In the genomic region with DNA sequence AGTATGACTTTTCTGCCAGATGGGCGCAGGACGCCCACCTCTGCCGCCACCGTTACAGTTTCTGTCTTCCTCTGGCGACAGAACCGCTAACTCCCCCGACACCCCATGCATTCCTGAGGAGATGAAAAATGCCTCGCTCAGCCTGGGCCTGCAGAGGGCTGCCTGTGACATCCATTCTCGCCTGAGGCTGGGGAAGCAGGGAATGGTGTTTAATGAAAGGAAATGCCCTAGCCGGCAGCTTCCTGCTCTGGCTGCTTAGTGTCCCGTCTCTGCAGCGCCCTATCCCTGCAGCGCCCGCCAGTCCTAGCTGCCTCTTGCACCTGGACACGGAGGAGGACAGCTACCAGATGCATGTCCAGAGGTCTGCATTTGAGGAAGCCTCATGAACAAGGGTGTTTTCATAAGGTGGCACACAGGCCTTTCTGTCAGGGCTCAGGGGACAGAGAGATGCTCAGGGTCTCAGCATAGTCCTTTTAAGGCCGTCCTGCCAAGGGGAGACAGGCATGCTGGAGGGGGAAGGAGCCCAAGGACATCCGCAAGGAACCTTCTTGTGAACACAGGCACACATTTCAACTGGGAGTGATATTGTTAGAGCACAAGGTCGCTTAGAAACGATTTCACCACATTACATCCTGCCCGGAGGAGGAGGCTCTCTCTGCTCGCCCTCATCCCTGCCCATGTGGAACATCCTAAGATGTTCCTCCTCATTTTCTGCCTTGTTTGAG, we compare ENCODE assay signal across 9 mouse cellular contexts. TPM values are rescaled to one million over a fixed set of nuclear protein-coding genes. Genes with fewer than 3 reads are reported as not detected.
DNase-seq lines count a peak whose midpoint lies in the region; ATAC-seq lines count a peak whose summit lies in the region.
"Had no signal": no experiment of that assay in that cellular context is flagged by ENCODE, and none has a peak within 500 bp of the region (broad histone marks: within the 10 kb centered on the region; RNA-seq: fewer than 3 reads in every experiment).

No protein-coding gene starts in this region.

- H3K9ac ChIP-seq in kidney, embryonic 14.5 days (ENCODE audit: low read depth, low read length): 0 out of 2 replicates have a peak overlapping the region, but pooled peaks have one; percentile 9
- H3K9ac ChIP-seq in hindbrain, embryonic 14.5 days: peak overlapping the region; percentile 42
- H3K9ac ChIP-seq in limb, embryonic 15.5 days: 0 out of 2 replicates have a peak overlapping the region, but pooled peaks have one; percentile 26

- peak overlapping the region; percentile 57 for H3K4me2 ChIP-seq in kidney, embryonic 14.5 days (replicated peaks; ENCODE audit: low read depth, low read length)
- peak overlapping the region; percentile 61 for H3K4me2 ChIP-seq in hindbrain, embryonic 14.5 days (replicated peaks)
- H3K4me2 ChIP-seq in limb, embryonic 15.5 days: peak overlapping the region; percentile 51

- 8% methylated on average over 21 of the region's 21 CpGs for WGBS in kidney, embryonic 14.5 days
- 7% methylated on average over 21 of the region's 21 CpGs for WGBS in hindbrain, embryonic 14.5 days
- WGBS in limb, embryonic 15.5 days: 13% methylated on average over 21 of the region's 21 CpGs

- H3K4me1 ChIP-seq in kidney, embryonic 14.5 days (ENCODE audit: control insufficient read depth, insufficient read depth, low read length): peaks cover 11% of the 10 kb centered on the region; the same call in 1 of the 2 replicates
- H3K4me1 ChIP-seq in hindbrain, embryonic 14.5 days (replicated peaks; ENCODE audit: control insufficient read depth, insufficient read depth, low read length): peaks cover 33% of the 10 kb centered on the region
- peaks cover 30% of the 10 kb centered on the region for H3K4me1 ChIP-seq in limb, embryonic 15.5 days

- H3K36me3 ChIP-seq in kidney, embryonic 14.5 days (ENCODE audit: control insufficient read depth, insufficient read depth, low read length): no peaks in the 10 kb centered on the region
- H3K36me3 ChIP-seq in hindbrain, embryonic 14.5 days (replicated peaks; ENCODE audit: control insufficient read depth, insufficient read depth): no peaks in the 10 kb centered on the region
- H3K36me3 ChIP-seq in limb, embryonic 15.5 days: no peaks in the 10 kb centered on the region
- H3K36me3 ChIP-seq: G1E had no signal

- peak overlapping the region; percentile 17 for H3K4me3 ChIP-seq in kidney, embryonic 14.5 days (ENCODE audit: low read length)
- H3K4me3 ChIP-seq in hindbrain, embryonic 14.5 days (replicated peaks; ENCODE audit: low read length): peak overlapping the region; percentile 23
- H3K4me3 ChIP-seq in limb, embryonic 15.5 days: peak overlapping the region; percentile 25

- DNase-seq in kidney, adult 11 months: no peak
- peak; percentile 78 for DNase-seq in embryo, embryonic 11 days
- peak; percentile 63 for DNase-seq in hindbrain, embryonic 14.5 days (ENCODE audit: low spot score)
- DNase-seq in testis, postnatal 10 days (ENCODE audit: low spot score): peak; percentile 55
- DNase-seq in lung, adult 18-20 months: no peak

- peak; percentile 50 for ATAC-seq in kidney, embryonic 14.5 days (ENCODE audit: low FRiP score, low TSS enrichment)
- peak; percentile 61 for ATAC-seq in hindbrain, embryonic 14.5 days (ENCODE audit: low FRiP score)
- no peak for ATAC-seq in limb, embryonic 15.5 days (ENCODE audit: insufficient number of reproducible peaks, low FRiP score, low TSS enrichment, low read depth)
- ATAC-seq in erythroid progenitor cell, adult 5-6 weeks (replicated peaks; ENCODE audit: low FRiP score, poor library complexity, severe bottlenecking): no peak

- no peaks in the 10 kb centered on the region for H3K9me3 ChIP-seq in kidney, embryonic 14.5 days (ENCODE audit: control insufficient read depth, low read length)
- H3K9me3 ChIP-seq in hindbrain, embryonic 14.5 days (ENCODE audit: control insufficient read depth, low read length): no peaks in the 10 kb centered on the region
- no peaks in the 10 kb centered on the region for H3K9me3 ChIP-seq in limb, embryonic 15.5 days
- H3K9me3 ChIP-seq: G1E had no signal

- no peak overlapping the region for H3K27ac ChIP-seq in kidney, embryonic 14.5 days (ENCODE audit: low read depth, low read length)
- H3K27ac ChIP-seq in hindbrain, embryonic 14.5 days: peak overlapping the region; percentile 75
- peak overlapping the region; percentile 63 for H3K27ac ChIP-seq in limb, embryonic 15.5 days

- H3K27me3 ChIP-seq in kidney, embryonic 14.5 days (ENCODE audit: control insufficient read depth, insufficient read depth, low read length): no peaks in the 10 kb centered on the region; the same call in 1 of the 2 replicates
- H3K27me3 ChIP-seq in hindbrain, embryonic 14.5 days (ENCODE audit: control insufficient read depth, insufficient read depth, low read length): no peaks in the 10 kb centered on the region
- no peaks in the 10 kb centered on the region for H3K27me3 ChIP-seq in limb, embryonic 15.5 days

RNA-seq across cellular contexts. Expression of gene Sox8, which starts 13.7 kb away (rescaled TPM):
- polyA plus RNA-seq in kidney, embryonic 14.5 days (2014; fragmentation: Nextera tagmentation; extraction: Ambion mirVana): 6.5 and 8.5 TPM in 2 replicates
- 18.5 and 20.1 TPM in 2 replicates for polyA plus RNA-seq in hindbrain, embryonic 14.5 days (2014; fragmentation: Nextera tagmentation; extraction: Ambion mirVana)
- polyA plus RNA-seq in limb, embryonic 15.5 days (2015; fragmentation: Nextera tagmentation; extraction: Ambion mirVana): 10.9 and 14.7 TPM in 2 replicates
- not detected in 2 replicates for total RNA-seq in erythroid progenitor cell, adult 5-6 weeks (2015; ENCODE audit: low replicate concordance)
- not detected in 2 replicates for total RNA-seq in erythroid progenitor cell, adult 5-6 weeks (2017; ENCODE audit: low replicate concordance)
- polyA plus RNA-seq: G1E had no signal

RNA-seq across cellular contexts. Expression of gene Lmf1, which starts 22.1 kb away (rescaled TPM):
- 21.3 and 29.8 TPM in 2 replicates for polyA plus RNA-seq in kidney, embryonic 14.5 days (2014; fragmentation: Nextera tagmentation; extraction: Ambion mirVana)
- polyA plus RNA-seq in hindbrain, embryonic 14.5 days (2014; fragmentation: Nextera tagmentation; extraction: Ambion mirVana): 22.4 and 24.9 TPM in 2 replicates
- polyA plus RNA-seq in limb, embryonic 15.5 days (2015; fragmentation: Nextera tagmentation; extraction: Ambion mirVana): 28.8 and 30.5 TPM in 2 replicates
- total RNA-seq in erythroid progenitor cell, adult 5-6 weeks (2015; ENCODE audit: low replicate concordance): 2.9 and 3.4 TPM in 2 replicates
- 0.53 and 4.9 TPM in 2 replicates for total RNA-seq in erythroid progenitor cell, adult 5-6 weeks (2017; ENCODE audit: low replicate concordance)

RNA-seq across cellular contexts. Expression of gene Sstr5, which starts 59.7 kb away (rescaled TPM):
- not detected in 2 replicates for polyA plus RNA-seq in kidney, embryonic 14.5 days (2014; fragmentation: Nextera tagmentation; extraction: Ambion mirVana)
- polyA plus RNA-seq in hindbrain, embryonic 14.5 days (2014; fragmentation: Nextera tagmentation; extraction: Ambion mirVana): 0.47 and 0.76 TPM in 2 replicates
- 0.08 TPM in 1 of 2 replicates, not detected in the other for polyA plus RNA-seq in limb, embryonic 15.5 days (2015; fragmentation: Nextera tagmentation; extraction: Ambion mirVana)
- total RNA-seq in erythroid progenitor cell, adult 5-6 weeks (2015; ENCODE audit: low replicate concordance): not detected in 2 replicates
- not detected in 2 replicates for total RNA-seq in erythroid progenitor cell, adult 5-6 weeks (2017; ENCODE audit: low replicate concordance)
- polyA plus RNA-seq: G1E had no signal

Comparison
In these comparisons a context has a peak if more than half of its experiments do, and no peak if none do; other contexts are left out.
1. ATAC-seq: peak in kidney, embryonic 14.5 days (single experiment) and hindbrain, embryonic 14.5 days (single experiment); none in limb, embryonic 15.5 days (single experiment) and erythroid progenitor cell, adult 5-6 weeks (single experiment).
2. DNase-seq: peak in embryo, embryonic 11 days (single experiment), hindbrain, embryonic 14.5 days (single experiment) and testis, postnatal 10 days (single experiment); none in kidney, adult 11 months (single experiment) and lung, adult 18-20 months (0 of 2).
3. Peak in every context shown above with its lines, with median percentiles within 50 percentile points of each other: H3K4me2 ChIP-seq, H3K4me3 ChIP-seq and H3K9ac ChIP-seq.